18 mouse cellular contexts compared by ENCODE assay signal in the genomic region with DNA sequence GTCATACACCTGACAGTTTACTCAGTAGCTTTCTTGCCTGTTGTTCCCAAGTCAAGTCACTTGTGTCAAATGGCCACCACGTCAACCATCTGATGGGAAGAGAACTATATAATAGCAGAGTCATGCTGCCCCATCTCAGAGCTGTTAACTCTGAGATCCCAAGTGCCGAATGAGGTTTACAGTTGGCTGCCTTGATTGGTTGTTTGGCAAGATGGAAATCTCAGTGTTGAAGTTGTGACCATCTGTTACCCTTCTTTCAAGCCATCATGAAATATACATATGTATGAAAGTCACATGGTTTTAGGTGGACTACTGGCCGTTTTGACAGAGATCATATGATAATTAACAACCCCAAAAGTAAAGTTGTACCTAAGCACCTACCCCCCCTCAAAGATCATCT.
DNase-seq lines count a peak whose midpoint lies in the region; ATAC-seq and TF ChIP-seq lines count a peak whose summit lies in the region.
"Had no signal": no experiment of that assay in that cellular context is flagged by ENCODE, and none has a peak within 500 bp of the region (broad histone marks: within the 10 kb centered on the region; RNA-seq: fewer than 3 reads in every experiment).

No protein-coding gene starts in this region.

- DNase-seq in forebrain, embryonic 14.5 days (ENCODE audit: low spot score), result peak; percentile 67
- no peak for DNase-seq in forebrain, embryonic 10.5 days (ENCODE audit: extremely low spot score, low spot score)
- DNase-seq in hindbrain, postnatal 0 days (ENCODE audit: low spot score), result peak; percentile 28
- peak; percentile 79 for DNase-seq in brain, embryonic 14.5 days (ENCODE audit: low read depth)
- no peak for DNase-seq in ovary, postnatal 14 days (ENCODE audit: low spot score)
- DNase-seq: adrenal gland, adult 2 months; adrenal gland, postnatal 10 days; adrenal gland, postnatal 25 days; cerebellum, adult 11 months; cerebellum, adult 18-20 months; cerebellum, adult 8-10 months; cerebellum, adult 9-11 months; cerebellum, postnatal 25 days had no signal

- H3K27ac ChIP-seq in forebrain, embryonic 14.5 days (ENCODE audit: low read depth, low read length), result no peak overlapping the region
- H3K27ac ChIP-seq in forebrain, embryonic 10.5 days, result no peak overlapping the region
- no peak overlapping the region for H3K27ac ChIP-seq in forebrain, embryonic 16.5 days (ENCODE audit: low read length)
- no peak overlapping the region for H3K27ac ChIP-seq in forebrain, embryonic 13.5 days
- no peak overlapping the region for H3K27ac ChIP-seq in hindbrain, postnatal 0 days
- no peak overlapping the region for H3K27ac ChIP-seq in hindbrain, embryonic 16.5 days (ENCODE audit: low read depth, low read length)
- H3K27ac ChIP-seq: embryonic facial prominence, embryonic 10.5 days; embryonic facial prominence, embryonic 12.5 days had no signal

- peak; percentile 38; the same call in 1 of the 2 replicates for ATAC-seq in forebrain, embryonic 14.5 days
- peak; percentile 55 for ATAC-seq in forebrain, embryonic 16.5 days
- no peak for ATAC-seq in forebrain, embryonic 13.5 days
- ATAC-seq in hindbrain, postnatal 0 days, result no peak
- ATAC-seq in hindbrain, embryonic 16.5 days, result no peak

- no peaks in the 10 kb centered on the region for H3K27me3 ChIP-seq in forebrain, embryonic 14.5 days (replicated peaks; ENCODE audit: control insufficient read depth, insufficient read depth, low read length)
- no peaks in the 10 kb centered on the region for H3K27me3 ChIP-seq in forebrain, embryonic 10.5 days (ENCODE audit: poor library complexity, severe bottlenecking)
- H3K27me3 ChIP-seq in forebrain, embryonic 16.5 days (replicated peaks; ENCODE audit: control insufficient read depth, insufficient read depth, low read length), result no peaks in the 10 kb centered on the region
- H3K27me3 ChIP-seq in forebrain, embryonic 13.5 days, result no peaks in the 10 kb centered on the region
- no peaks in the 10 kb centered on the region for H3K27me3 ChIP-seq in hindbrain, postnatal 0 days (ENCODE audit: insufficient read depth, low read length)
- H3K27me3 ChIP-seq in hindbrain, embryonic 16.5 days (replicated peaks; ENCODE audit: control insufficient read depth, insufficient read depth, low read length), result no peaks in the 10 kb centered on the region
- H3K27me3 ChIP-seq: embryonic facial prominence, embryonic 12.5 days had no signal

- H3K9me3 ChIP-seq in forebrain, embryonic 14.5 days (replicated peaks; ENCODE audit: control insufficient read depth, low read length), result no peaks in the 10 kb centered on the region
- H3K9me3 ChIP-seq in forebrain, embryonic 10.5 days, result no peaks in the 10 kb centered on the region
- no peaks in the 10 kb centered on the region for H3K9me3 ChIP-seq in forebrain, embryonic 16.5 days (ENCODE audit: control insufficient read depth, low read length)
- no peaks in the 10 kb centered on the region for H3K9me3 ChIP-seq in forebrain, embryonic 13.5 days (replicated peaks)
- no peaks in the 10 kb centered on the region for H3K9me3 ChIP-seq in hindbrain, postnatal 0 days (ENCODE audit: low read length)
- H3K9me3 ChIP-seq in hindbrain, embryonic 16.5 days (ENCODE audit: control insufficient read depth, low read length), result no peaks in the 10 kb centered on the region
- H3K9me3 ChIP-seq: embryonic facial prominence, embryonic 10.5 days; embryonic facial prominence, embryonic 12.5 days had no signal

- no peak overlapping the region for H3K4me3 ChIP-seq in forebrain, embryonic 14.5 days (ENCODE audit: low read depth, low read length)
- no peak overlapping the region for H3K4me3 ChIP-seq in forebrain, embryonic 10.5 days
- no peak overlapping the region for H3K4me3 ChIP-seq in forebrain, embryonic 16.5 days (replicated peaks; ENCODE audit: low read length)
- no peak overlapping the region for H3K4me3 ChIP-seq in forebrain, embryonic 13.5 days
- no peak overlapping the region for H3K4me3 ChIP-seq in hindbrain, postnatal 0 days (ENCODE audit: low read length)
- H3K4me3 ChIP-seq in hindbrain, embryonic 16.5 days (ENCODE audit: low read length), result no peak overlapping the region
- H3K4me3 ChIP-seq: embryonic facial prominence, embryonic 10.5 days; embryonic facial prominence, embryonic 12.5 days had no signal

- WGBS in forebrain, embryonic 14.5 days, result 61% methylated on average over 3 of the region's 3 CpGs
- 88% methylated on average over 3 of the region's 3 CpGs for WGBS in forebrain, embryonic 10.5 days
- WGBS in forebrain, embryonic 16.5 days, result 46% methylated on average over 3 of the region's 3 CpGs
- 67% methylated on average over 3 of the region's 3 CpGs for WGBS in forebrain, embryonic 13.5 days
- WGBS in hindbrain, postnatal 0 days, result 48% methylated on average over 3 of the region's 3 CpGs
- 59% methylated on average over 3 of the region's 3 CpGs for WGBS in hindbrain, embryonic 16.5 days

- H3K4me2 ChIP-seq in forebrain, embryonic 14.5 days (ENCODE audit: low read length), result no peak overlapping the region
- no peak overlapping the region for H3K4me2 ChIP-seq in forebrain, embryonic 16.5 days (ENCODE audit: low read length)
- H3K4me2 ChIP-seq in forebrain, embryonic 13.5 days, result no peak overlapping the region
- no peak overlapping the region for H3K4me2 ChIP-seq in hindbrain, postnatal 0 days (ENCODE audit: low read depth, low read length)
- no peak overlapping the region for H3K4me2 ChIP-seq in hindbrain, embryonic 16.5 days (ENCODE audit: low read length)
- H3K4me2 ChIP-seq: embryonic facial prominence, embryonic 12.5 days had no signal

- H3K4me1 ChIP-seq in forebrain, embryonic 14.5 days (ENCODE audit: control insufficient read depth, insufficient read depth, low read length), result no peaks in the 10 kb centered on the region
- peaks cover 6% of the 10 kb centered on the region for H3K4me1 ChIP-seq in forebrain, embryonic 10.5 days
- peaks cover 11% of the 10 kb centered on the region for H3K4me1 ChIP-seq in forebrain, embryonic 16.5 days (replicated peaks; ENCODE audit: control insufficient read depth, insufficient read depth, low read length)
- H3K4me1 ChIP-seq in forebrain, embryonic 13.5 days, result peaks cover 5% of the 10 kb centered on the region
- H3K4me1 ChIP-seq in hindbrain, postnatal 0 days (ENCODE audit: insufficient read depth, low read length), result no peaks in the 10 kb centered on the region
- H3K4me1 ChIP-seq in hindbrain, embryonic 16.5 days (ENCODE audit: control insufficient read depth, insufficient read depth, low read depth, low read length), result 0 out of 2 replicates have a peak, but pooled peaks cover 2% of the 10 kb centered on the region
- H3K4me1 ChIP-seq: embryonic facial prominence, embryonic 12.5 days had no signal

- TF ChIP-seq CTCF in hindbrain, postnatal 0 days (IDR thresholded peaks at IDR 0.05; ENCODE audit: low read depth), result no peak
- TF ChIP-seq CTCF in brain, embryonic 14.5 days (IDR thresholded peaks at IDR 0.05; ENCODE audit: borderline replicate concordance, extremely low read depth, insufficient read depth, insufficient read length), result no peak

- H3K36me3 ChIP-seq in forebrain, embryonic 14.5 days (ENCODE audit: control insufficient read depth, insufficient read depth, low read length), result no peaks in the 10 kb centered on the region
- H3K36me3 ChIP-seq in forebrain, embryonic 10.5 days (replicated peaks), result no peaks in the 10 kb centered on the region
- no peaks in the 10 kb centered on the region for H3K36me3 ChIP-seq in forebrain, embryonic 16.5 days (ENCODE audit: control insufficient read depth, insufficient read depth)
- no peaks in the 10 kb centered on the region for H3K36me3 ChIP-seq in forebrain, embryonic 13.5 days (ENCODE audit: poor library complexity, severe bottlenecking)
- no peaks in the 10 kb centered on the region for H3K36me3 ChIP-seq in hindbrain, postnatal 0 days (ENCODE audit: insufficient read depth, low read length)
- no peaks in the 10 kb centered on the region for H3K36me3 ChIP-seq in hindbrain, embryonic 16.5 days (ENCODE audit: control insufficient read depth, insufficient read depth, low read length)
- H3K36me3 ChIP-seq: embryonic facial prominence, embryonic 10.5 days; embryonic facial prominence, embryonic 12.5 days had no signal

- no peak for TF ChIP-seq POLR2A in brain, embryonic 14.5 days (IDR thresholded peaks at IDR 0.05; ENCODE audit: borderline replicate concordance, extremely low read depth, insufficient read depth, insufficient read length, poor library complexity, severe bottlenecking)

- H3K9ac ChIP-seq in forebrain, embryonic 14.5 days (ENCODE audit: low read length), result no peak overlapping the region
- no peak overlapping the region for H3K9ac ChIP-seq in forebrain, embryonic 16.5 days (replicated peaks; ENCODE audit: low read depth, low read length)
- H3K9ac ChIP-seq in forebrain, embryonic 13.5 days, result no peak overlapping the region
- H3K9ac ChIP-seq in hindbrain, postnatal 0 days (replicated peaks; ENCODE audit: low read length), result no peak overlapping the region
- H3K9ac ChIP-seq in hindbrain, embryonic 16.5 days (ENCODE audit: low read depth, low read length), result no peak overlapping the region
- H3K9ac ChIP-seq: embryonic facial prominence, embryonic 12.5 days had no signal

Comparison
In these comparisons a context has a peak if more than half of its experiments do, and no peak if none do; other contexts are left out.
1. ATAC-seq: peak in forebrain, embryonic 14.5 days (single experiment) and forebrain, embryonic 16.5 days (single experiment); none in forebrain, embryonic 13.5 days (single experiment), hindbrain, postnatal 0 days (single experiment) and hindbrain, embryonic 16.5 days (single experiment).
2. DNase-seq: peak in forebrain, embryonic 14.5 days (single experiment), hindbrain, postnatal 0 days (single experiment) and brain, embryonic 14.5 days (single experiment); none in forebrain, embryonic 10.5 days (single experiment) and ovary, postnatal 14 days (single experiment).